Mouse (Mus musculus) spleen, adult 2 months (tissue): ENCODE data around the gene Cep112. TPM values are rescaled to one million over a fixed set of nuclear protein-coding genes. Genes with fewer than 3 reads are reported as not detected.

Source experiments
- DNase-seq, 2 experiments: peaks; one replicate each; pipeline versions ENCODE4 v3.0.0 to v3.0.0-alpha.2; 2012 to 2021; ENCODE audit warnings: low spot score in 2 of 2, low read depth in 1 of 2
- H3K27ac ChIP-seq: fragments of 200-500 bp; 2 replicates; pipeline ENCODE4 v1.5.1; 2012; ENCODE audit warnings: low read length, inconsistent platforms; ENCODE audit not compliant: insufficient read depth
- H3K27me3 ChIP-seq: fragments of 200-500 bp; 2 replicates; pipeline ENCODE4 v1.6.1; 2012; ENCODE audit warnings: mild to moderate bottlenecking, moderate library complexity, low read length, inconsistent platforms; ENCODE audit not compliant: control insufficient read depth, insufficient read depth
- H3K36me3 ChIP-seq: fragments of 200-500 bp; 2 replicates; pipeline ENCODE4 v1.6.1; 2012; ENCODE audit warnings: mild to moderate bottlenecking, low read length, inconsistent platforms; ENCODE audit not compliant: control insufficient read depth, insufficient read depth
- H3K4me1 ChIP-seq: fragments of 200-500 bp; 2 replicates; pipeline ENCODE4 v1.6.1; 2011; ENCODE audit warnings: inconsistent platforms; ENCODE audit not compliant: control insufficient read depth, insufficient read depth, insufficient read length
- H3K4me3 ChIP-seq: fragments of 200-500 bp; 2 replicates; pipeline ENCODE4 v1.5.1; 2011; ENCODE audit warnings: mild to moderate bottlenecking, inconsistent platforms; ENCODE audit not compliant: insufficient read depth, insufficient read length; ENCODE audit errors: extremely low read depth
- CTCF ChIP-seq: fragments of 200-500 bp; IDR thresholded peaks from 2 replicates; pipeline ENCODE4 v1.5.1; 2011; ENCODE audit warnings: mild to moderate bottlenecking, inconsistent platforms; ENCODE audit not compliant: insufficient read depth, insufficient read length, insufficient replicate concordance; ENCODE audit errors: extremely low read depth
- POLR2A ChIP-seq: fragments of 200-500 bp; IDR thresholded peaks from 2 replicates; pipeline ENCODE4 v1.6.1; 2011; ENCODE audit warnings: low read depth, low read length, inconsistent platforms
- WGBS: fragments of 180-500 bp; shearing (Covaris S2); methylation state at CpG from one replicate; pipeline ENCODE4 v1.1.7; 2018; 5-methylcytosine and 5-hydroxymethylcytosine counted together
- polyA plus RNA-seq: library from polyadenylated mRNA; depleted of rRNA; stranded (reverse); fragments of >200 nt; gene quantifications from 2 replicates; pipeline ENCODE4 v1.2.3, GENCODE M21; 2012

Gene Cep112
- polyA plus RNA-seq, 1 experiment, result 0.29 TPM

DNA sequence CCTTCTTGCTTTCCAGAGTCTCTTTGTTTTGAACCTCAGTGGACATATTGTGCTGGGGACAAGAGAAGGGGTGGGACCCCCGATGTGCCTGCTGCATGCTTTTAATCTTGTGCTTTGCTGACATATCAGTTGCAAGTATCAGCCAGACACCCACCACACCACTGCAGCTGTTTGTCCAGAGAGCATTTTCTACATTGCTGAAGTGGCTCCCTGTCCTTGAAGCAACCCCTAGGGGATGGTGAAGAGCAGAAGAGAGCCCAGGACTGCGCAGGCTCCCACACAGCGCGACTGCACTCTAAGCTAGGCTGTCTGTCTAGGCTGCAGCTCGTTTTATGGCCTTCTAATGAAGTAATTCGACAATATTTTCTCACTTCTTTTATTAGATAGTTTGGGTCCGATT is 397.3 kb downstream of the Cep112 start:
- no peak for TF ChIP-seq CTCF
- no peak for TF ChIP-seq POLR2A
- H3K36me3 ChIP-seq, result no peaks in the 10 kb centered on the region
- 83% methylated on average over 7 of the region's 7 CpGs for WGBS

DNA sequence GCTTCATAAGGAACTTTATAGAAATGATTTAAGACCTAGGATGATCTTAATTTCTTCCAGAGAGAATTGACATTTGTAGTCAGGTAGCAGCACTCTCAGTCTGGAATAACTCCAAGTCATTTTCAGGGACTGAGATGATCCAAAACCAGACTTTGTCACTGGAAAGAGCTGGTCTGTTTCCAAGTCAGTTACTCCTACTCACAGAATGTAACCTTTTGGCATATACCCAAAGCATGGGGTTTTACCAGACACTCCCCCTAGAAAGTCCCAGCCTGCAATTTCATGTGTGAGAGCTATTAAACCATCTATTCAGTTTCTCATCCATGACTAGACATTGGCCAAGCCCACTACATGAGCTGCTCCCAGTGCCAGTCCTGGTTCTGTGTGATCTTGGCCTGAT is 402.3 kb downstream of the Cep112 start:
- no peak overlapping the region for H3K27ac ChIP-seq
- no peak overlapping the region for H3K4me3 ChIP-seq
- no peaks in the 10 kb centered on the region for H3K36me3 ChIP-seq
- no peaks in the 10 kb centered on the region for H3K27me3 ChIP-seq
- no peak for TF ChIP-seq POLR2A
- TF ChIP-seq CTCF, result no peak
- no peak for DNase-seq
- no peaks in the 10 kb centered on the region for H3K4me1 ChIP-seq

More for the DNA sequence above, 397.3 kb downstream of the Cep112 start:
- Histone ChIP-seq H3K27me3 (no peaks in the 10 kb centered on the region), H3K27ac (no peak overlapping the region), H3K4me3 (no peak overlapping the region), H3K4me1 (no peaks in the 10 kb centered on the region)
- no peak for DNase-seq

DNA sequence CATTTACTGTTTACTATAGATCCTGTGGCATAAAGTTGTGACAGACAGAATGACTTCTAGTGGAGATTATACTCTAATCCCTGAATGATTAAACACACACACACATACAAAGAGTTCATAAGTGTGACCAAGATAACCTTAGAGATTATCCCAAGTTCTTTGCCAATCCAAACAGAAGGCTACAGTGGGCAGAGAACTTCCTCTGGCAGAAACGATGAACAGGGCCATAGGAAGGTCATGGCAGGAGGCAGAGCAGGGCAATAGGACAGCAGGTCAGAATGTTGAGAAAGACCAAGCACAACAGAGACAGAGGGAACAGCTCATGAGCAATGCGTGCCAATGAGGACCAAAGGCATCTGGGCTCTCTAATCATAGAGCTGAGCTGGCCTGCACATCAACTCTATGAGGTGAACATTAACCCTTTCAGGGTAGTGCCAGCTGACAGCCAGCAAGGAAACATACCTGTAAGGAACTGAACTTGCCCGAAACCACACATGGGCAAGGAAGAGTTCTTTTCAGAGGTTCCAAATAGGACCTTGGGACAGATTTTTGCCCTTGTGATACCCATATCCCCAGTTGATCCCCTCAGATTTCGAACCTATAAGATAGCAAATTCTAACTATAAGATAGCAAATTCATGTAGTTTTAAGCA is 403.5 kb downstream of the Cep112 start:
- H3K4me1 ChIP-seq, result no peaks in the 10 kb centered on the region
- no peak for TF ChIP-seq CTCF
- TF ChIP-seq POLR2A, result no peak
- no peaks in the 10 kb centered on the region for H3K27me3 ChIP-seq
- H3K4me3 ChIP-seq, result no peak overlapping the region
- WGBS, result 79% methylated on average over 4 of the region's 4 CpGs
- no peak for DNase-seq
- no peaks in the 10 kb centered on the region for H3K36me3 ChIP-seq
- no peak overlapping the region for H3K27ac ChIP-seq

DNA sequence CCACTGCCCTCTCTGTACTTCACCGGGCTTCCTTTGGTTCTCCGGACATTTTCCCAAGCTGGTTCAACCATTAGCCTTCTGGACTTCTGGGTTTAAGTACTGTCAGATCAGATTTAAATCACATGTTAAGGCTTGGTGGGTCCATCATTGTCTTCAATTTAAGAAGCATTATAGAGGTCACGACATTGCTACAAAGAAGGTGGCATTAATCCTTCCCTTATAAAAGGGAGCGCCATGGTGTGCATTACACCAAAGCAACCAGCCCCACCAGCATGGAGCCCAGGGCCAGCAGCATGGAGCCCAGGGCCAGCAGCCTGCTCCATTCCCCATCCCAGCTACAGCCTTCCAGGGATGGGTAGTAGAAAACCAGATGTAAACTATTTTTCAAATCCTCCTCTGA is 411.7 kb downstream of the Cep112 start:
- no peak overlapping the region for H3K27ac ChIP-seq
- no peak for DNase-seq
- H3K4me1 ChIP-seq, result no peaks in the 10 kb centered on the region
- no peaks in the 10 kb centered on the region for H3K27me3 ChIP-seq
- H3K4me3 ChIP-seq, result no peak overlapping the region
- H3K36me3 ChIP-seq, result no peaks in the 10 kb centered on the region
- 87% methylated on average over 4 of the region's 4 CpGs for WGBS
- no peak for TF ChIP-seq CTCF
- TF ChIP-seq POLR2A, result no peak

DNA sequence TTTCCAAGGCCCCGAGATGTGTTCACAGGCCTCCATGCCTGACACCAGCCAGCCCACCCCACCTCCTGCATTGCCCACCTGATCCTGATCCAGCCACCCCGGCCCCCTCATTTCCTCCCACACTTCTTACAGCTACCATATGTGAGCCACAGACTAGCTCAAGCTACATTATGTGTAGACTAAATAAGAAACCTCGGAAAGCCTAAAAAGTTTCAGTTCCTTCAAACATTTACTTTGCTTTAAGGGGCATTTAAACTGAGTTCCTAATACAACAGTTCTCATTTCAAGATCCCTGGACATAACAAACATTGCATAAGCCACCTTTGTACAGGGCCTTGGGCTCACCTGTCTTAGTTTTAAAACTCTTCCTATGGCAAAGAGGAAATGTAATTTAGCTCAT is 415.2 kb downstream of the Cep112 start:
- no peak overlapping the region for H3K27ac ChIP-seq
- WGBS, result 50% methylated on average over 3 of the region's 3 CpGs
- H3K27me3 ChIP-seq, result no peaks in the 10 kb centered on the region
- H3K4me3 ChIP-seq, result no peak overlapping the region
- no peak for DNase-seq
- TF ChIP-seq CTCF, result no peak
- no peak for TF ChIP-seq POLR2A
- no peaks in the 10 kb centered on the region for H3K36me3 ChIP-seq
- 0 out of 2 replicates have a peak, but pooled peaks cover 2% of the 10 kb centered on the region for H3K4me1 ChIP-seq

DNA sequence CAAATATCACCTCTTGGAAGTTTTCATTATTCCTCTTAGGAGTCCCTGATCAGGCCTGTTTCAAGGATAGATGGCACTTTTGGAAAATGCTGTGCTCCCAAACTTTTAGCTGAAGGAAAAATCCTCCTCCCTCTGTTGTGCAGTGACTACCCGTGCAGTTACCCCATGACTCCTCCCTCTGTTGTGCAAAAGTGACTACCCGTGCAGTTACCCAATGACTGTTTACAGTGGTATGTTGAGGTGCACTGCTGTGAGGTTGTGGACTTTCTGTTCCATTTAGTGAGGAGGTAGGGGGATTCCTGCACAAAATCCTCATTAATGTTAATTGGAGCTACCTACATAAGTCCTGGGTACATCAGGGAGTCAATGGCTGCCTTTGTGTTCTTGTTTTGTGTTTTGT is 417.8 kb downstream of the Cep112 start:
- H3K36me3 ChIP-seq, result no peaks in the 10 kb centered on the region
- H3K27me3 ChIP-seq, result no peaks in the 10 kb centered on the region
- H3K4me3 ChIP-seq, result no peak overlapping the region
- no peak for DNase-seq
- TF ChIP-seq CTCF (no peak), POLR2A (no peak)
- 72% methylated on average over 2 of the region's 2 CpGs for WGBS
- H3K27ac ChIP-seq, result no peak overlapping the region
- H3K4me1 ChIP-seq, result 0 out of 2 replicates have a peak, but pooled peaks cover 2% of the 10 kb centered on the region

DNA sequence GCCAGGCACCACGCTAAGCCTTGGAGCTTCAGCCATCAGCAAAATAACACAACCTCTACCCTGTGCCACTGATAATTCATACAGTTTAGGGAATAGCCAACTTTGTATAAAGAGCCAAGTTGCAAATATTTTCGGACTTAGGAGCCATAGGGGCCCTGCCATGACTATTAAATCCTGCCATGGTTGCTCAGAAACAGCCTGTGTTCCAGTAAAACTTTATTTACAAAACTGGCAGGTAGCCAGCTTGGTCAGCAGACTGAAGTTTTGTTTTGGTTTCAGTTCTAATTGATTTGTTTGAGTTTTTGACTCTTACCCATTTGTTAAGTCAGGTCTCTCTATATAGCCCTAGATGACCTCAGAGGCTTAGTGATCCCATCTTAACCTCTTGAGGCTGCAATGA is 421.0 kb downstream of the Cep112 start:
- Histone ChIP-seq H3K4me1 (0 out of 2 replicates have a peak, but pooled peaks cover 2% of the 10 kb centered on the region), H3K36me3 (no peaks in the 10 kb centered on the region), H3K27ac (no peak overlapping the region), H3K27me3 (no peaks in the 10 kb centered on the region), H3K4me3 (no peak overlapping the region)
- TF ChIP-seq CTCF (no peak), POLR2A (no peak)
- WGBS, result 70% methylated on average over 2 of the region's 2 CpGs
- DNase-seq, result no peak
